Mouse (Mus musculus): Measurements from ENCODE around the gene Zbtb8os. TPM values are rescaled to one million over a fixed set of nuclear protein-coding genes. Genes with fewer than 3 reads are reported as not detected.
A peak's percentile ranks its signal among the peaks of the same experiment; 100 is the strongest.

Zbtb8os gene
- polyA plus RNA-seq, 1 experiment from 2014 or later, result 46.7 TPM

- no peak overlapping the region for H3K4me2 ChIP-seq
- no peak overlapping the region for H3K27ac ChIP-seq (ENCODE audit: poor library complexity, severe bottlenecking)
- H3K27me3 ChIP-seq (replicated peaks), result no peaks in the 10 kb centered on the region
- WGBS, result 84% methylated on average over 5 of the region's 5 CpGs
- no peak overlapping the region for H3K4me3 ChIP-seq
- H3K4me1 ChIP-seq (replicated peaks), result no peaks in the 10 kb centered on the region
- H3K9me3 ChIP-seq (replicated peaks), result no peaks in the 10 kb centered on the region
- H3K36me3 ChIP-seq, result no peaks in the 10 kb centered on the region
- ATAC-seq (ENCODE audit: insufficient number of reproducible peaks, low FRiP score), result no peak
- H3K9ac ChIP-seq, result no peak overlapping the region
These were observed 52.9 kb downstream of the Zbtb8os start for GRCm38 (mm10) chr4:129388404-129388803.

GRCm38 (mm10) chr4:129390216-129390743 lies 54.8 kb downstream of the Zbtb8os start:
- Histone ChIP-seq H3K27ac (ENCODE audit: poor library complexity, severe bottlenecking) (no peak overlapping the region), H3K4me2 (no peak overlapping the region), H3K36me3 (no peaks in the 10 kb centered on the region), H3K9me3 (replicated peaks) (no peaks in the 10 kb centered on the region), H3K9ac (no peak overlapping the region), H3K27me3 (replicated peaks) (no peaks in the 10 kb centered on the region), H3K4me3 (no peak overlapping the region), H3K4me1 (replicated peaks) (no peaks in the 10 kb centered on the region)
- no peak for ATAC-seq (ENCODE audit: insufficient number of reproducible peaks, low FRiP score)
- 69% methylated on average over 14 of the region's 14 CpGs for WGBS

GRCm38 (mm10) chr4:129390936-129391557 lies 55.6 kb downstream of the Zbtb8os start:
- WGBS, result 75% methylated on average over 7 of the region's 7 CpGs
- H3K4me2 ChIP-seq, result no peak overlapping the region
- no peaks in the 10 kb centered on the region for H3K27me3 ChIP-seq (replicated peaks)
- H3K9me3 ChIP-seq (replicated peaks), result no peaks in the 10 kb centered on the region
- no peak overlapping the region for H3K4me3 ChIP-seq
- H3K36me3 ChIP-seq, result no peaks in the 10 kb centered on the region
- ATAC-seq (ENCODE audit: insufficient number of reproducible peaks, low FRiP score), result no peak
- H3K9ac ChIP-seq, result no peak overlapping the region
- H3K4me1 ChIP-seq (replicated peaks), result no peaks in the 10 kb centered on the region
- H3K27ac ChIP-seq (ENCODE audit: poor library complexity, severe bottlenecking), result no peak overlapping the region

- H3K36me3 ChIP-seq, result no peaks in the 10 kb centered on the region
- H3K4me2 ChIP-seq, result no peak overlapping the region
- no peak overlapping the region for H3K9ac ChIP-seq
- H3K4me1 ChIP-seq (replicated peaks), result no peaks in the 10 kb centered on the region
- ATAC-seq (ENCODE audit: insufficient number of reproducible peaks, low FRiP score), result peak; percentile 9; the same call in 1 of the 2 replicates
- no peak overlapping the region for H3K4me3 ChIP-seq
- no peak overlapping the region for H3K27ac ChIP-seq (ENCODE audit: poor library complexity, severe bottlenecking)
- H3K9me3 ChIP-seq (replicated peaks), result no peaks in the 10 kb centered on the region
- no peaks in the 10 kb centered on the region for H3K27me3 ChIP-seq (replicated peaks)
- WGBS, result 51% methylated on average over 12 of the region's 12 CpGs
These were observed 58.8 kb downstream of the Zbtb8os start for GRCm38 (mm10) chr4:129394089-129394870.

- Histone ChIP-seq H3K9ac (no peak overlapping the region), H3K27ac (ENCODE audit: poor library complexity, severe bottlenecking) (no peak overlapping the region), H3K4me1 (replicated peaks) (no peaks in the 10 kb centered on the region), H3K27me3 (replicated peaks) (no peaks in the 10 kb centered on the region), H3K36me3 (no peaks in the 10 kb centered on the region), H3K4me3 (no peak overlapping the region), H3K9me3 (replicated peaks) (no peaks in the 10 kb centered on the region; the same call in 1 of the 2 replicates), H3K4me2 (no peak overlapping the region)
- no peak for ATAC-seq (ENCODE audit: insufficient number of reproducible peaks, low FRiP score)
- WGBS, result 73% methylated on average over 3 of the region's 3 CpGs
These were observed 61.5 kb downstream of the Zbtb8os start for GRCm38 (mm10) chr4:129396960-129397359.

GRCm38 (mm10) chr4:129399813-129400212 lies 64.3 kb downstream of the Zbtb8os start:
- H3K4me2 ChIP-seq, result no peak overlapping the region
- WGBS, result 71% methylated on average over 4 of the region's 4 CpGs
- no peaks in the 10 kb centered on the region; the same call in 1 of the 2 replicates for H3K9me3 ChIP-seq (replicated peaks)

More at GRCm38 (mm10) chr4:129399813-129400212, 64.3 kb downstream of the Zbtb8os start:
- Histone ChIP-seq H3K36me3 (no peaks in the 10 kb centered on the region), H3K27me3 (replicated peaks) (no peaks in the 10 kb centered on the region), H3K4me3 (no peak overlapping the region), H3K27ac (ENCODE audit: poor library complexity, severe bottlenecking) (no peak overlapping the region), H3K9ac (no peak overlapping the region), H3K4me1 (replicated peaks) (no peaks in the 10 kb centered on the region)
- ATAC-seq (ENCODE audit: insufficient number of reproducible peaks, low FRiP score), result no peak

Other genes with a start within 250 kb of the Zbtb8os start
- 0.24 and 0.34 TPM in 2 replicates for gene Tmem54, start 230.1 kb upstream of the Zbtb8os start, polyA plus RNA-seq (2016; fragmentation: Nextera tagmentation; extraction: Ambion mirVana)
- 0.27 and 0.50 TPM in 2 replicates for gene Hpca, start 213.7 kb upstream of the Zbtb8os start, polyA plus RNA-seq (2016; fragmentation: Nextera tagmentation; extraction: Ambion mirVana)
- gene Fndc5, start 198.7 kb upstream of the Zbtb8os start, polyA plus RNA-seq (2016; fragmentation: Nextera tagmentation; extraction: Ambion mirVana), result 6.9 and 7.8 TPM in 2 replicates
- 21.3 and 22.6 TPM in 2 replicates for gene S100pbp, start 146.0 kb upstream of the Zbtb8os start, polyA plus RNA-seq (2016; fragmentation: Nextera tagmentation; extraction: Ambion mirVana)
- gene Yars, start 145.9 kb upstream of the Zbtb8os start, polyA plus RNA-seq (2016; fragmentation: Nextera tagmentation; extraction: Ambion mirVana), result 49.3 and 55.8 TPM in 2 replicates
- 1.2 and 1.6 TPM in 2 replicates for gene C77080, start 74.3 kb upstream of the Zbtb8os start, polyA plus RNA-seq (2016; fragmentation: Nextera tagmentation; extraction: Ambion mirVana)
- 1.1 and 1.3 TPM in 2 replicates for gene Sync, start 48.1 kb upstream of the Zbtb8os start, polyA plus RNA-seq (2016; fragmentation: Nextera tagmentation; extraction: Ambion mirVana)
- 342 TPM in 2 replicates for gene Rbbp4, start 325 bp upstream of the Zbtb8os start, polyA plus RNA-seq (2016; fragmentation: Nextera tagmentation; extraction: Ambion mirVana)
- 11.1 and 11.8 TPM in 2 replicates for gene Zbtb8a, start 42.4 kb downstream of the Zbtb8os start, polyA plus RNA-seq (2016; fragmentation: Nextera tagmentation; extraction: Ambion mirVana)
- gene Zbtb8b, start 105.2 kb downstream of the Zbtb8os start, polyA plus RNA-seq (2016; fragmentation: Nextera tagmentation; extraction: Ambion mirVana), result 5.7 and 5.9 TPM in 2 replicates
- gene Bsdc1, start 125.9 kb downstream of the Zbtb8os start, polyA plus RNA-seq (2016; fragmentation: Nextera tagmentation; extraction: Ambion mirVana), result 25.6 and 26.8 TPM in 2 replicates
- gene Tssk3, start 155.3 kb downstream of the Zbtb8os start, polyA plus RNA-seq (2016; fragmentation: Nextera tagmentation; extraction: Ambion mirVana), result not detected in 2 replicates
- gene Fam229a, start 155.5 kb downstream of the Zbtb8os start, polyA plus RNA-seq (2016; fragmentation: Nextera tagmentation; extraction: Ambion mirVana), result 0.32 TPM in 1 of 2 replicates, not detected in the other
- 515 and 518 TPM in 2 replicates for gene Marcksl1, start 177.9 kb downstream of the Zbtb8os start, polyA plus RNA-seq (2016; fragmentation: Nextera tagmentation; extraction: Ambion mirVana)
- gene Hdac1, start 207.0 kb downstream of the Zbtb8os start, polyA plus RNA-seq (2016; fragmentation: Nextera tagmentation; extraction: Ambion mirVana), result 140 and 146 TPM in 2 replicates
- gene Lck, start 237.9 kb downstream of the Zbtb8os start, polyA plus RNA-seq (2016; fragmentation: Nextera tagmentation; extraction: Ambion mirVana), result 3.5 and 4.1 TPM in 2 replicates
- 4.3 and 4.7 TPM in 2 replicates for gene Fam167b, start 242.9 kb downstream of the Zbtb8os start, polyA plus RNA-seq (2016; fragmentation: Nextera tagmentation; extraction: Ambion mirVana)